Mouse (Mus musculus) embryonic facial prominence, embryonic 13.5 days (tissue): ENCODE measurements at regions not wholly inside any gene's neighbourhood (a gene's known extent, or its start where the extent isn't known, plus 50 kb on each side); places are given as distances from the start of the nearest gene placed in this dataset.

Experiments
- ATAC-seq: fragments of 200-750 bp; cut with Nextera tagmentation; 2 replicates; pipeline ENCODE4 v1.8.0; 2017; ENCODE audit warnings: low read depth; ENCODE audit not compliant: insufficient number of reproducible peaks, insufficient read depth, low FRiP score, low TSS enrichment
- H3K27ac ChIP-seq: fragments of 300-500 bp; sonication (generic); 2 replicates; pipeline ENCODE4 v1.5.1; 2015; ENCODE audit warnings: moderate library complexity, mild to moderate bottlenecking, inconsistent platforms
- H3K27me3 ChIP-seq: fragments of 300-500 bp; sonication (generic); 2 replicates; pipeline ENCODE4 v1.6.1; 2015; ENCODE audit warnings: mild to moderate bottlenecking, inconsistent platforms
- H3K36me3 ChIP-seq: fragments of 300-500 bp; sonication (generic); 2 replicates; pipeline ENCODE4 v1.6.1; 2015; ENCODE audit warnings: mild to moderate bottlenecking, inconsistent platforms
- H3K4me1 ChIP-seq: fragments of 300-500 bp; sonication (generic); 2 replicates; pipeline ENCODE4 v1.6.1; 2015; ENCODE audit warnings: inconsistent platforms
- H3K4me2 ChIP-seq: fragments of 300-500 bp; sonication (generic); 2 replicates; pipeline ENCODE4 v1.6.1; 2015; ENCODE audit warnings: moderate library complexity, mild to moderate bottlenecking, inconsistent platforms
- H3K4me3 ChIP-seq: fragments of 300-500 bp; sonication (generic); 2 replicates; pipeline ENCODE4 v1.5.1; 2015; ENCODE audit warnings: mild to moderate bottlenecking, inconsistent platforms
- H3K9ac ChIP-seq: fragments of 300-500 bp; sonication (generic); 2 replicates; pipeline ENCODE4 v1.6.1; 2015; ENCODE audit warnings: mild to moderate bottlenecking, inconsistent platforms
- H3K9me3 ChIP-seq: fragments of 300-500 bp; sonication (generic); 2 replicates; pipeline ENCODE4 v1.6.1; 2016; ENCODE audit warnings: inconsistent platforms
- WGBS: fragments of 180-500 bp; shearing (Covaris S2); methylation state at CpG from one replicate; pipeline ENCODE4 v1.1.7; 2015; ENCODE audit warnings: mixed read lengths; 5-methylcytosine and 5-hydroxymethylcytosine counted together

DNA sequence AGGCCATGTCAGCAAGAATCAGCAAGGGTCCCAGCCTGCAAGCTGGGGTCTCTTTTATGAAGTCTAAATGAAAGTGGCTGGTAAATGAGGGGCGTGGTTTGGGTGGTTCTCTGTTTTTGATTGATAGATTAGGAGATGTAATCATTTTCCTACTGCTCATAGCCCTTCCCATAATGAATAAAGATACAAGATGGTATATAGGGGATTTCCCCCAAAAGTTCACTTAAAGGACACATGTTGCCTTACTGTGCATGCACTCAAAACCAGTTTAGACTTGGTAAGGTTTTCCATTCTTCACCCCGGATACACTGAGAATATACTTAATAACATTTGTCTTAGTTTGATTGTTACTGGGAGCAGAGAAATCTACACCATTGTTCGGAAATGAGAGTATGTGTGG lies 262.4 kb upstream of the Zfp703 start:
- WGBS: 81% methylated on average over 3 of the region's 3 CpGs

DNA sequence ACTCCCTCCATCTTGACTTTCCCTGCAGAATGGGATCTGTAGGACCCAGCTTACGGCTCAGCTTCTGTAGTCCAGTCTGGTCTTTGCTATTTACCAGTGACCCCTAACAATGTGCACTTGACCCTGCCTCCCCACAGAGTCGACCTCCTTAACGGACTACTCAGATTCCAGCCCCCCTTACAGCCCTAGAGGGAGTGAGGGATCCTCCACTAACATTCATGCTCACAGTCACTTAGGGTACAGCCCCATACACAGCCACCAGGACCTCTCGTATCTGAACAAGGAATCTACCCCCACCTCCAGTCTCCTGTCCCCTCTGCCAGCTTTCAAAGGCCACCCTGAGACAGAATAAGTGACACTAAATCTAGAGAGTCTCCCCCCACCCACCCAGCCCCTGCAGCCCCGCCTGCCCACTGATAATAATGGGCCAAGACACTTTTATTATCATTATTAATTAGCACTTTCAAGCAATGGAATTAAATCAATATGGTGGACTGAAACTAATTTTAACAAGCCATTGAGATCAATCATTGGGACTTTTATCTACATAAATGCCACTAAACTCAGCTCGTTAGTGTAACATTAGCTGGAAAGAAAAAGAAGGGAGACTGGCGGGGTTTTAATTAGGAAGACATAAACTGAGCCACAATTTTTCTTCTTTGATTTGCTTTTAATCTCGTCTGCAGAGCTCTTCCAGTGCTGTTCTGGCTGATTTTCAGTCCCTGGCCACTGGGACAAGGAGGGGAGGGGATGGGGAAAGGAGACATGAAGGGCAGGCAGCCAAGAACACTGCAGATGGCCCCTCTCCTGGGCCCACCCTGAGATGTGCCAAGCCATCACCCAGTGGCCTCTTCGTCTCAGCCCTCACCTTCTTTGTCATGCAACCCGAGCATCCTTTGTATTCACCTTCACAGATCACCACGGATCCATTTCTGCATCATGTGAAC lies 258.4 kb upstream of the Zfp703 start:
- Histone ChIP-seq H3K36me3 (no peaks in the 10 kb centered on the region), H3K9ac (no peak overlapping the region), H3K9me3 (no peaks in the 10 kb centered on the region), H3K4me3 (no peak overlapping the region), H3K4me1 (no peaks in the 10 kb centered on the region), H3K4me2 (no peak overlapping the region), H3K27ac (no peak overlapping the region), H3K27me3 (no peaks in the 10 kb centered on the region)
- WGBS: 44% methylated on average over 11 of the region's 11 CpGs
- ATAC-seq: no peak

More for the DNA sequence above, 262.4 kb upstream of the Zfp703 start:
- Histone ChIP-seq H3K9me3 (no peaks in the 10 kb centered on the region), H3K27me3 (no peaks in the 10 kb centered on the region), H3K27ac (no peak overlapping the region), H3K4me3 (no peak overlapping the region), H3K4me1 (peaks cover 4% of the 10 kb centered on the region; the same call in 1 of the 2 replicates), H3K4me2 (no peak overlapping the region), H3K36me3 (no peaks in the 10 kb centered on the region), H3K9ac (no peak overlapping the region)
- ATAC-seq: no peak

DNA sequence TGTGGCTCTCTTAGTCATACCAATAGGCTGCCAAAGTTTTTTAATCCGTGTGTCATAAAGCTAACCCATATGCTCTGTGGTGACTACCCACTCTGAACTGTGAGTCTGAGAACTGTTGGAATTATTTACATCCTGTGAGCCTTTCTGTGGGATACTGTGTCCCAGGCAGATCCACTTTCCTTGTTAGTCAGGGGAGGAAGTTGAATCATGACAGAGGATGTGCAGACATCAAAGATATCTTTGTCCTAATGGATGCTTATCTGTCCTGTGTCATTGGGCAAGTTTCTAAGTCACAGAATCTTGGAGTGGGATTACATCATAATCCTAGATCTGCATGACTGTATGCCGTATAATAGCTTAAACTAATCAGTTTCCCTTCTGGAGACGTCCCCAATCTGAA lies 254.4 kb upstream of the Zfp703 start:
- WGBS: 58% methylated on average over 3 of the region's 3 CpGs
- no peak overlapping the region for H3K9ac ChIP-seq
- no peak for ATAC-seq
- H3K36me3 ChIP-seq: no peaks in the 10 kb centered on the region
- H3K27me3 ChIP-seq: no peaks in the 10 kb centered on the region
- H3K27ac ChIP-seq: no peak overlapping the region
- no peaks in the 10 kb centered on the region for H3K9me3 ChIP-seq
- H3K4me3 ChIP-seq: no peak overlapping the region
- H3K4me2 ChIP-seq: no peak overlapping the region
- no peaks in the 10 kb centered on the region for H3K4me1 ChIP-seq

DNA sequence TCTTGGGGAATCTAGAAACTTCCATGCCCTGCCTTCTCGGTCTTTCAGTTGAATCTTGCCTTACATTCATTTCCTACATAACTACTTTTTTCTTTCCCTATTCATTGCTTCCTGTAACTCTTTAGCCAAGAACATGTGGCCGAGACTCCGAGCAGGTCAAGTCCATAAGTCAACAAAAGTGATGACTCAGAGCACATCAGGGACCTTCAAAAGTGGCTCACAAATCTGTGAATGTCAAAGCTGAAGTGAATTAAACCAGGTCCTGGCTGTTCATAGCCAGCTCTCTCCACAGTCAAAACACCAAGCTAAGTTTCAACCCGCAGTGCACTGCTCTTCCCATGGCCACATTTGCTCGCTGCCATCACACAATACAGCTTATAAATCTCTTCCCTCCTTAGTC lies 252.5 kb upstream of the Zfp703 start:
- Histone ChIP-seq H3K4me3 (no peak overlapping the region), H3K27me3 (no peaks in the 10 kb centered on the region), H3K27ac (no peak overlapping the region), H3K4me1 (no peaks in the 10 kb centered on the region), H3K4me2 (no peak overlapping the region), H3K36me3 (no peaks in the 10 kb centered on the region), H3K9me3 (no peaks in the 10 kb centered on the region), H3K9ac (no peak overlapping the region)
- WGBS: 92% methylated on average over 5 of the region's 5 CpGs
- no peak for ATAC-seq

DNA sequence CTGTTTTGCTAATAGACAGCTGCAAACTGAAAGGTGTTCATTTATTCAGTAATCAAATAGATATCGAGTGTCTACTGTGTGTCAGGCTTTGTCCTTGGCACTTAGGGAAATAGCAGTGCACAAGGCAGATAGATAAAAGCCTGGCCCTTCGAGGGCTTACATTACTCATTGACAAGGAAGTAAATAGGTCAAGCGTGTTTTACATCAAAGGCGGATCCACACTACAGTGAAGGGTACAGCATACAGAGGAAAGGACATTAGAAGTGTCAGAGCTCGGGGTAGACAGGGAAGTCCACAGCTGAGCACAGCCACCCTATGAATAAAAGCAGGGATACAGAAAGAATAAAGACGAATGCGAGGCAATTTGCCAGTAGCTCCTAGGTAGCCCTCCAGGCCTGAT lies 251.6 kb upstream of the Zfp703 start:
- H3K36me3 ChIP-seq: no peaks in the 10 kb centered on the region
- H3K4me1 ChIP-seq: no peaks in the 10 kb centered on the region
- WGBS: 72% methylated on average over 7 of the region's 7 CpGs
- H3K4me3 ChIP-seq: no peak overlapping the region
- no peaks in the 10 kb centered on the region for H3K27me3 ChIP-seq
- H3K9ac ChIP-seq: no peak overlapping the region
- no peak overlapping the region for H3K27ac ChIP-seq
- H3K4me2 ChIP-seq: no peak overlapping the region
- H3K9me3 ChIP-seq: no peaks in the 10 kb centered on the region
- ATAC-seq: no peak

DNA sequence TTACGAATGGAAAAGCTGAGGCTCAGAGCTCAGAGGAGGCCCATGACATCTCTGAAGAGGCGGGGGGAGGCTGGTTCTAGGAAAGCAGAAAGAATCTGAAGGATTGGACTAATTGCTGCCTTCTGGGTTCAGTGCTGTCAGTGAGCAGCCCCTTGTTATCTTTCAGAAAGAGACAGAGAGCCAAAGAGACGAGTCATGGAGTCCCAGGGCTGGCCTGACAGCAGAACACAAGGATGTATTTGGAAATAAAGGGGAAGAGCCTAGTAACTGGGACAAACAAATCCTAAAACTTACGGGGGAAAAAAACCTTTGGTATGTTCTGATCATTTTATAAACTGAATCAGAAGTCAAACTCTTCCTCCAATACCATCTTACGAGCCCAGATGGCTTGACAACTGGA lies 247.8 kb upstream of the Zfp703 start:
- no peak overlapping the region for H3K9ac ChIP-seq
- H3K27ac ChIP-seq: no peak overlapping the region
- H3K9me3 ChIP-seq: no peaks in the 10 kb centered on the region
- no peak for ATAC-seq
- H3K27me3 ChIP-seq: no peaks in the 10 kb centered on the region
- no peak overlapping the region for H3K4me2 ChIP-seq
- no peak overlapping the region for H3K4me3 ChIP-seq
- H3K36me3 ChIP-seq: no peaks in the 10 kb centered on the region
- WGBS: 70% methylated on average over 5 of the region's 5 CpGs
- H3K4me1 ChIP-seq: no peaks in the 10 kb centered on the region

DNA sequence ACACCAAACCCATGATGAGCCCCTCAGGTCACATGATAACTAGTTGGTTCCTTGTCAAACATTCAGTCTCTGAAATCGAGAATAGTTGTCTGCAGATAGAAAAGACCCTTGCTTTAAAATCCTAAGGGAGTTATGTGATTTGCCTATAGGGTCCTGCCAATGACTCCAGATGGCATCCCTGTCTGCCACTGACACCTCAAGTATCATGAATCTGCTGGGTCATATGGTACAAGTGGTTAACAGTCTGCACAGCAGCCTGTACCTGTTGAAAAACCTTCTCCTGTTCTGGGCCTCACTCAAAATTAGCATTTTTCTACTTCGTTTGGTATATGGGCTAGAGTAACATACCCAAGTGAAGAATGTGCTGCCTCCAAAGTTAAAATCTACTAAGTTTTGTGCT lies 246.0 kb upstream of the Zfp703 start:
- Histone ChIP-seq H3K27ac (no peak overlapping the region), H3K9me3 (no peaks in the 10 kb centered on the region), H3K4me3 (no peak overlapping the region), H3K9ac (no peak overlapping the region), H3K4me1 (no peaks in the 10 kb centered on the region), H3K4me2 (no peak overlapping the region), H3K36me3 (no peaks in the 10 kb centered on the region), H3K27me3 (no peaks in the 10 kb centered on the region)
- ATAC-seq: no peak
- 86% methylated on average over 2 of the region's 2 CpGs for WGBS

DNA sequence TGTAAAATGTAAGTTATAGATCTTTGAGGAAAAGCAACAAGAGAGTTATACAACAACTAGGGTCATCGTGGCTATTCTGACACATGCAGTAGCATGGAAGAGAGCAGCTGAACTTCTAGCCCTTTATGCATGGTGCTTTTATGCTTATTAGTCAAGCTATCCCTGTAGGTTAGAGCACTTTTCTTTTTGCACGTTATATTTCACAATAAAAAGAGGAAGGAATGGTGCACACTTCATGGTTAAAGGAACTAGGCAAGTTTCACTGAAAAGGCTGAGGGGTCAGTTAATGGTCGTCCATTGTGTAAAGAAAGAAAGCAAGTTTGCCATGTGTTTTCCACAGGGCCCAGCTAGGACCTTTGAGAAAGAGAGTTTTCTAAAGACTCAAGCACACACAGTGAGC lies 232.7 kb upstream of the Zfp703 start:
- 81% methylated on average over 3 of the region's 3 CpGs for WGBS

DNA sequence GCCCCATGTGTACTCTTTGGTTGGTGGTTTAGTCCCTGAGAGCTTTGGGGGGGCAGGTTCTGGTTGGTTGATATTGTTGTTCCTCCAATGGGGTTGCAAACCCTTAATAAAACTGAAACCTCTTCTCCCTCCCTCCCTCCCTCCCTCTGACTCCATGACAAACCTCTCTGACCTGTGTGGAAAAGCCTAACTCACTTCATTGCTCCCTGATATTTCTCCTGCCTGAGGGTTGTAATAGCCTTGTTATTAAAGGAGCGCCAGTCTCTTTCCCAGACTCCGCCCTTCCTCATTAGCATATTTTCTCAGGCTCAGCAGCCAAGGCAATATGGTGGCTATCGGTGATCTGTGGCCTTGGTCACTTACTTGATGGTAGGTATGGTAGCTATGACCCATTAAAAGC lies 230.3 kb upstream of the Zfp703 start:
- Histone ChIP-seq H3K27me3 (no peaks in the 10 kb centered on the region), H3K9ac (no peak overlapping the region), H3K4me3 (no peak overlapping the region), H3K27ac (no peak overlapping the region; the same call in 1 of the 2 replicates), H3K9me3 (no peaks in the 10 kb centered on the region), H3K4me2 (no peak overlapping the region), H3K36me3 (no peaks in the 10 kb centered on the region), H3K4me1 (peaks cover 22% of the 10 kb centered on the region)
- no peak for ATAC-seq
- WGBS: 88% methylated on average over 3 of the region's 3 CpGs

More for the DNA sequence above, 232.7 kb upstream of the Zfp703 start:
- Histone ChIP-seq H3K4me3 (no peak overlapping the region), H3K27me3 (no peaks in the 10 kb centered on the region), H3K4me1 (peaks cover 20% of the 10 kb centered on the region), H3K36me3 (no peaks in the 10 kb centered on the region), H3K4me2 (no peak overlapping the region), H3K9me3 (no peaks in the 10 kb centered on the region), H3K27ac (no peak overlapping the region), H3K9ac (no peak overlapping the region)
- no peak for ATAC-seq

DNA sequence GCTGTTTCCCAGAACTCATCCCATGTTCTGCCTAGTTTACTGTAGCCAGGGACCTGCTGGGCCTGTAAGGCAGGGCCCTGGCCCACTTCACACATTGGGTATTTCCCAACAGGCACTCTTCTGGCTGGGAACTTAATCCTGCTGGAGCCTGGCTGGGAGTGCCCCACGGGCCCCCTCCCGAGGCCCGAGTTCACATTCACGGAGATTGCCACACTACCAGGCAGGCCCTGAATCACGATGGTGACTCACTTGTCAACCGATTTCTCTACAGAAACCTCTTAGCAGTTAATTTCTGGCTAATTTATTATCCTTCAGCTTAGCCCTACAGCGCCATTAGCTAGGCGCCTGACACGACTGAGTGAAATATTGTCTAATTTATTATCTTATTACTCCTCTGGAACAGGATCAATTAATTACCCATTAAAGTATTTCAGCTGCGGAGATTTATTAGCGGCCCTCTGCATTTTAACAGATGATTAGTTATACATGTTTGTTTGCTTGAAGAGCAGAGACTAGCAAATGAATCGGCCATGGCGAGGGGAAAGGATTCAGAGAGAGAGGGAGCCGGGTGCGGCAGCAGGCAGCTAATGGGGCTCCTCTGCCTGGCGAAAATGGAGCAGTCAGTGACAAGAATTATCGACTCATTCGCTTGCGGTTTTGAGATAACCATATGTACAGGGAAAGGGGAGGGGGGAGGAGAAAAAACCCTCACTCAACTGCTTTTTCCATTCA lies 229.7 kb upstream of the Zfp703 start:
- no peak for ATAC-seq
- Histone ChIP-seq H3K9me3 (no peaks in the 10 kb centered on the region), H3K36me3 (no peaks in the 10 kb centered on the region), H3K9ac (no peak overlapping the region), H3K4me2 (no peak overlapping the region), H3K27me3 (no peaks in the 10 kb centered on the region), H3K27ac (no peak overlapping the region; the same call in 1 of the 2 replicates), H3K4me3 (no peak overlapping the region), H3K4me1 (peaks cover 22% of the 10 kb centered on the region)
- 73% methylated on average over 19 of the region's 19 CpGs for WGBS

DNA sequence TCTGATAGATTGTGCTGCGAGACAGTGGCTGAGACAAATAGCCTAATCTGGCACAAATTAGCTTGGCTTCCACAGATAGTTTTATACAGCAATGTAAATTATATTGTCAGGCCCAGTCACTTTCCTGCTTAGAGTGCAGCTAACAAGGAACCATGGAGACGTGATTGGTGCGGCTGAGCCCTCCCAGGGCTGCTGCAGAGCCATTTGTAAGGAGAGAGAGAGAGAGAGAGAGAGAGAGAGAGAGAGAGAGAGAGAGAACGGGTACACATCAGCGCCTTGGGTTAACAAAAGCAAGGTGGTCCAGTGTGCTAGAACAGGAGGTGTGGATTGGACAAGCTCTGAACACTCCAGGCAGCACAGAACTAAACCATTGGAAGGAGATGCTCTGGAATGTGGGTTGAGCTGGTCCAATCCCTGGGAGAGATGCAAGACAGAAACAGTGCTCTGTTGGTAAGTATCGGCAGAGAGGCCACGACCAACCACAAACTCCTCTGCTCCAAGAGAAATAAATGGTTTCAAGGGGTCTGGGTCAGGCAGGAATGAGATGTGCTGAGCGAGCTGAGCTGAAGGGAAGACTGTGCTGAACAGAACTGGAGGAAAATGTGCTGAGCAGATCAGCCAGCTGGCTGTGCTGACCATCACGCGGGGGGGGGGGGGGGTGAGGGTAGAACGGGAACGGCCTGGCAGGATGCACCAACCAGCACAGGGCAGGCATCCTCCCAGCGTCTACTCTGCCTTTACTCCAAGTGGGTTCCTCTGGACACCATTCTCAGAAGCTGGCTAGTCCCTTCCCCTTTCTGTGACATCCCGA lies 228.8 kb upstream of the Zfp703 start:
- 0 out of 2 replicates have a peak, but pooled peaks have one; percentile 32 for ATAC-seq

More for the DNA sequence above, 228.8 kb upstream of the Zfp703 start:
- Histone ChIP-seq H3K36me3 (no peaks in the 10 kb centered on the region), H3K4me2 (no peak overlapping the region), H3K9me3 (no peaks in the 10 kb centered on the region), H3K4me3 (no peak overlapping the region), H3K4me1 (peaks cover 22% of the 10 kb centered on the region), H3K27ac (peak overlapping the region; percentile 40; the same call in 1 of the 2 replicates), H3K27me3 (no peaks in the 10 kb centered on the region), H3K9ac (no peak overlapping the region; the same call in 1 of the 2 replicates)
- 51% methylated on average over 14 of the region's 14 CpGs for WGBS
